Mouse (Mus musculus) neural tube, embryonic 15.5 days (tissue): ENCODE data around the gene Mrtfa. TPM values are rescaled to one million over a fixed set of nuclear protein-coding genes. Genes with fewer than 3 reads are reported as not detected.

Experiments used
- ATAC-seq: fragments of 200-750 bp; cut with Nextera tagmentation; 2 replicates; pipeline ENCODE4 v1.8.0; 2017; ENCODE audit warnings: mild to moderate bottlenecking, moderate TSS enrichment, moderate library complexity; ENCODE audit not compliant: low FRiP score
- H3K27ac ChIP-seq: fragments of 300-500 bp; sonication (generic); replicated peaks from 2 replicates; pipeline ENCODE4 v1.5.1; 2015; ENCODE audit warnings: mild to moderate bottlenecking, inconsistent platforms
- H3K27me3 ChIP-seq: fragments of 300-500 bp; sonication (generic); replicated peaks from 2 replicates; pipeline ENCODE4 v1.6.1; 2015; ENCODE audit warnings: inconsistent platforms
- H3K36me3 ChIP-seq: fragments of 300-500 bp; sonication (generic); 2 replicates; pipeline ENCODE4 v1.6.1; 2015; ENCODE audit warnings: inconsistent platforms
- H3K4me1 ChIP-seq: fragments of 300-500 bp; sonication (generic); 2 replicates; pipeline ENCODE4 v1.6.1; 2015; ENCODE audit warnings: inconsistent platforms
- H3K4me2 ChIP-seq: fragments of 300-500 bp; sonication (generic); 2 replicates; pipeline ENCODE4 v1.6.1; 2015; ENCODE audit warnings: inconsistent platforms, mild to moderate bottlenecking, moderate library complexity
- H3K4me3 ChIP-seq: fragments of 300-500 bp; sonication (generic); replicated peaks from 2 replicates; pipeline ENCODE4 v1.5.1; 2015; ENCODE audit warnings: mild to moderate bottlenecking, inconsistent platforms
- H3K9ac ChIP-seq: fragments of 300-500 bp; sonication (generic); replicated peaks from 2 replicates; pipeline ENCODE4 v1.6.1; 2015; ENCODE audit warnings: mild to moderate bottlenecking, inconsistent platforms
- H3K9me3 ChIP-seq: fragments of 300-500 bp; sonication (generic); replicated peaks from 2 replicates; pipeline ENCODE4 v1.6.1; 2016; ENCODE audit warnings: inconsistent platforms
- WGBS: fragments of 180-500 bp; shearing (Covaris S2); methylation state at CpG from one replicate; pipeline ENCODE4 v1.1.7; 2015; ENCODE audit warnings: mixed read lengths; 5-methylcytosine and 5-hydroxymethylcytosine counted together
- polyA plus RNA-seq: library from polyadenylated mRNA; unstranded; fragments of >200 nt; fragmentation: Nextera tagmentation; extraction: Ambion mirVana; gene quantifications from 2 replicates; pipeline ENCODE4 v1.2.1, GENCODE M21; 2015

Mrtfa gene
- polyA plus RNA-seq, 1 experiment from 2014 or later = 27.9 TPM

- H3K36me3 ChIP-seq = peaks cover 4% of the 10 kb centered on the region
- H3K4me3 ChIP-seq = no peak overlapping the region
- H3K4me1 ChIP-seq = peaks cover 18% of the 10 kb centered on the region
- H3K27ac ChIP-seq = no peak overlapping the region
- WGBS = 87% methylated on average over 3 of the region's 3 CpGs
- H3K4me2 ChIP-seq = no peak overlapping the region
- H3K9me3 ChIP-seq = no peaks in the 10 kb centered on the region
- no peak overlapping the region for H3K9ac ChIP-seq
- no peaks in the 10 kb centered on the region for H3K27me3 ChIP-seq
- no peak for ATAC-seq
Observed at GRCm38 (mm10) chr15:81175633-81176032, 14.9 kb downstream of the Mrtfa start.

GRCm38 (mm10) chr15:81172259-81172658 is 18.3 kb downstream of the Mrtfa start:
- 77% methylated on average over 8 of the region's 8 CpGs for WGBS

GRCm38 (mm10) chr15:81168735-81169134 is 21.8 kb downstream of the Mrtfa start:
- no peaks in the 10 kb centered on the region for H3K36me3 ChIP-seq
- no peak overlapping the region for H3K4me3 ChIP-seq
- H3K4me2 ChIP-seq = no peak overlapping the region
- H3K4me1 ChIP-seq = peaks cover 9% of the 10 kb centered on the region
- whole genome bisulfite sequencing = 62% methylated on average over 6 of the region's 6 CpGs
- H3K27ac ChIP-seq = no peak overlapping the region
- ATAC-seq = no peak
- H3K9ac ChIP-seq = no peak overlapping the region
- no peaks in the 10 kb centered on the region for H3K9me3 ChIP-seq
- H3K27me3 ChIP-seq = no peaks in the 10 kb centered on the region

More at GRCm38 (mm10) chr15:81172259-81172658, 18.3 kb downstream of the Mrtfa start:
- Histone ChIP-seq H3K4me1 (peaks cover 19% of the 10 kb centered on the region), H3K27ac (no peak overlapping the region), H3K9me3 (no peaks in the 10 kb centered on the region), H3K4me2 (no peak overlapping the region), H3K4me3 (no peak overlapping the region), H3K9ac (no peak overlapping the region), H3K27me3 (no peaks in the 10 kb centered on the region), H3K36me3 (peaks cover 4% of the 10 kb centered on the region)
- ATAC-seq = no peak

- Histone ChIP-seq H3K9me3 (no peaks in the 10 kb centered on the region), H3K36me3 (no peaks in the 10 kb centered on the region), H3K4me1 (peaks cover 9% of the 10 kb centered on the region), H3K4me3 (no peak overlapping the region), H3K9ac (no peak overlapping the region), H3K4me2 (no peak overlapping the region), H3K27me3 (no peaks in the 10 kb centered on the region), H3K27ac (no peak overlapping the region)
- ATAC-seq = no peak
- 93% methylated on average over 10 of the region's 10 CpGs for WGBS
Observed at GRCm38 (mm10) chr15:81167831-81168230, 22.7 kb downstream of the Mrtfa start.

GRCm38 (mm10) chr15:81166291-81166690 is 24.3 kb downstream of the Mrtfa start:
- Histone ChIP-seq H3K9ac (no peak overlapping the region), H3K4me3 (no peak overlapping the region), H3K27me3 (no peaks in the 10 kb centered on the region), H3K27ac (no peak overlapping the region), H3K9me3 (no peaks in the 10 kb centered on the region), H3K4me1 (peaks cover 3% of the 10 kb centered on the region), H3K4me2 (no peak overlapping the region), H3K36me3 (no peaks in the 10 kb centered on the region)
- 96% methylated on average over 5 of the region's 5 CpGs for WGBS
- ATAC-seq = no peak

- no peaks in the 10 kb centered on the region for H3K9me3 ChIP-seq
- H3K27ac ChIP-seq = no peak overlapping the region
- no peak overlapping the region for H3K9ac ChIP-seq
- H3K4me1 ChIP-seq = peaks cover 5% of the 10 kb centered on the region
- H3K4me3 ChIP-seq = no peak overlapping the region
- H3K4me2 ChIP-seq = no peak overlapping the region
- H3K36me3 ChIP-seq = no peaks in the 10 kb centered on the region
- no peaks in the 10 kb centered on the region for H3K27me3 ChIP-seq
- no peak for ATAC-seq
- WGBS = 75% methylated on average over 9 of the region's 9 CpGs
Observed at GRCm38 (mm10) chr15:81164560-81165310, 25.8 kb downstream of the Mrtfa start.

- Histone ChIP-seq H3K4me1 (peaks cover 6% of the 10 kb centered on the region; the same call in 1 of the 2 replicates), H3K36me3 (no peaks in the 10 kb centered on the region), H3K27ac (no peak overlapping the region), H3K27me3 (no peaks in the 10 kb centered on the region), H3K4me2 (no peak overlapping the region), H3K9ac (no peak overlapping the region), H3K9me3 (no peaks in the 10 kb centered on the region), H3K4me3 (no peak overlapping the region)
- 81% methylated on average over 3 of the region's 3 CpGs for WGBS
- no peak for ATAC-seq
Observed at GRCm38 (mm10) chr15:81161571-81161970, 29.0 kb downstream of the Mrtfa start.

- Histone ChIP-seq H3K9ac (no peak overlapping the region), H3K27ac (no peak overlapping the region), H3K9me3 (no peaks in the 10 kb centered on the region), H3K4me2 (no peak overlapping the region), H3K27me3 (no peaks in the 10 kb centered on the region), H3K4me1 (peaks cover 6% of the 10 kb centered on the region; the same call in 1 of the 2 replicates), H3K36me3 (no peaks in the 10 kb centered on the region), H3K4me3 (no peak overlapping the region)
- no peak for ATAC-seq
- WGBS = 97% methylated on average over 4 of the region's 4 CpGs
Observed at GRCm38 (mm10) chr15:81160677-81161076, 29.9 kb downstream of the Mrtfa start.

- Histone ChIP-seq H3K9ac (no peak overlapping the region), H3K27ac (no peak overlapping the region), H3K36me3 (no peaks in the 10 kb centered on the region), H3K4me1 (0 out of 2 replicates have a peak, but pooled peaks cover 6% of the 10 kb centered on the region), H3K27me3 (no peaks in the 10 kb centered on the region), H3K4me3 (no peak overlapping the region), H3K9me3 (no peaks in the 10 kb centered on the region), H3K4me2 (no peak overlapping the region)
- no peak for ATAC-seq
- 84% methylated on average over 7 of the region's 7 CpGs for WGBS
Observed at GRCm38 (mm10) chr15:81159212-81159611, 31.3 kb downstream of the Mrtfa start.

- no peaks in the 10 kb centered on the region for H3K36me3 ChIP-seq
- ATAC-seq = no peak
- H3K4me2 ChIP-seq = no peak overlapping the region
- no peaks in the 10 kb centered on the region for H3K27me3 ChIP-seq
- no peaks in the 10 kb centered on the region for H3K9me3 ChIP-seq
- 0 out of 2 replicates have a peak, but pooled peaks cover 6% of the 10 kb centered on the region for H3K4me1 ChIP-seq
- WGBS = 83% methylated on average over 7 of the region's 7 CpGs
- no peak overlapping the region for H3K27ac ChIP-seq
- H3K9ac ChIP-seq = no peak overlapping the region
- H3K4me3 ChIP-seq = no peak overlapping the region
Observed at GRCm38 (mm10) chr15:81158517-81159120, 31.9 kb downstream of the Mrtfa start.

GRCm38 (mm10) chr15:81156453-81156852 is 34.1 kb downstream of the Mrtfa start:
- H3K36me3 ChIP-seq = no peaks in the 10 kb centered on the region
- H3K4me1 ChIP-seq = 0 out of 2 replicates have a peak, but pooled peaks cover 6% of the 10 kb centered on the region
- no peaks in the 10 kb centered on the region for H3K27me3 ChIP-seq
- no peak for ATAC-seq
- no peak overlapping the region for H3K27ac ChIP-seq
- no peak overlapping the region for H3K9ac ChIP-seq
- H3K4me3 ChIP-seq = no peak overlapping the region
- WGBS = 75% methylated on average over 2 of the region's 2 CpGs
- no peaks in the 10 kb centered on the region for H3K9me3 ChIP-seq
- no peak overlapping the region for H3K4me2 ChIP-seq

GRCm38 (mm10) chr15:81155845-81156244 is 34.7 kb downstream of the Mrtfa start:
- H3K27me3 ChIP-seq = no peaks in the 10 kb centered on the region
- H3K4me3 ChIP-seq = no peak overlapping the region
- H3K27ac ChIP-seq = no peak overlapping the region
- no peak for ATAC-seq
- 98% methylated on average over 3 of the region's 3 CpGs for WGBS
- H3K4me2 ChIP-seq = no peak overlapping the region
- H3K9me3 ChIP-seq = no peaks in the 10 kb centered on the region
- no peak overlapping the region for H3K9ac ChIP-seq
- no peaks in the 10 kb centered on the region for H3K36me3 ChIP-seq
- H3K4me1 ChIP-seq = 0 out of 2 replicates have a peak, but pooled peaks cover 6% of the 10 kb centered on the region
